Mouse (Mus musculus): ENCODE results near the gene Gpr88. TPM values are rescaled to one million over a fixed set of nuclear protein-coding genes. Genes with fewer than 3 reads are reported as not detected.

The Gpr88 gene
- total RNA-seq, 2 experiments from 2014 or later = 1.9 to 2.0 TPM

DNA sequence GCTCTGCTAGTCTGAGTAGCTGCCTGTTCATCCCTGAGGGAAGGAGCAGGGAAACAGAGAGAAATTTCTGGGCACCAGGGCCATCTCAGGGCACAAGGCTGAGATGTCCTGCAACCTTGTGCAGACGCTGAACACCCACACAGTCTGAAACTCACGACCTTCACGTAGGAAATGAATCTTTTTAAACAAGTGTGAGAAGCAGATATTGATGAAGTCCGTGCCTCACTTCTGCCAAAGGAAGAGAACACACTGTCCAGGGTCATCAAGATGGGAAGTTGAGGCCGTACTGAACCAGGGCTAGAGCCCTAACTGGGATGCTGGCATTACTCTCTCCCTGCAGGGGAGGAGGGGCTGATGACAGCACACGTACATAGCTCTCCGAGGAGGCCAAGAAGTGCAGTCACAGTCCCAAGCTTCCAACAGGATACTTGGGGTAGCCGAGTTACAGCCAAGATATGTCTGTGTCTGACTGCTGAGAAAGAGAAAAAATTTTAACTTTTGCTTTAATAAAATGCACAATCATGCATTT is 46.9 kb downstream of the Gpr88 start:
- no peak for TF ChIP-seq CTCF (conservative IDR thresholded peaks at IDR 0.05)
- H3K4me3 ChIP-seq = no peak overlapping the region
- no peak for DNase-seq (ENCODE audit: low spot score in 2 of 2)
- no peak overlapping the region for H3K27ac ChIP-seq

DNA sequence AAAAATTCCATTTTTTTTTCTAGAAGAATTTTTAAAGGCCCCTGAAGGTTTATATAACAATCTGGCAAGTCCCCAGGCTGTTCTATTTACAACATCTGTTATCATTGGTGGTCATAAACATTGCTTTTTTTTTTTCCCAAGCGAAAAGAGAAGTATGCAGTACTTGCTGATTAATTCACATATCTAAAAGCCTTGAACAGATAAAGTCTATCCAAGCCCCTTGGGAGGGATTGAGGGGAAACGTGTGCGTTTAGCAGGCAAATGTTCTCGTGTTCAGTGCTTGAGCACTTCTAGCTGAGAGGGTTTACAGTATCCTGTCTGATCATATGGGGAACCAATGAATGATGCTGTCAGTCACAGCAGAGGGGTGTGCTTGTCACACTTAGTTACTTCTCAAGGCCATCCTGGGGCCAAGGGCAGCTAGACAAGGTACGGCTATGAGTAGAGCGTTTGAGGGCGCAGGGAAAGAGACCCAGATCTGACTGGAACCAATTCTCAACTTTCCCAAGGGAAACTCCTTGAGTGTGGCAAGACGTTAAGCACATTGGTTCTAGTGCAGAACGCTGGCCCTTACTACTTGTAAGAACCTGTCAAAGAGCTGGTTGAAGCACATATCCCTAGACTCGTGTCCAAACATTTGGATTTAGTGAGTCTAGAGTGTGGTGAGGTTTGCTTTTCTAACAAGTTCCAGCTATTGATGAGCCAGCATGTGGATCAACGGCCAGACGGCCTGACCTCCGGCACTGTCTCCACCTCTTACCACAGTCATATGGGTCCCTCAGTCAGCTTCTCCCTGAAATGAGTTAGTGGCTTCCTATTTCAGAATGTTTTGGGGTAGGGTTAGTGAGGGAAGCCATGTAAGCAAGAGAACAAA is 47.7 kb downstream of the Gpr88 start:
- no peak for DNase-seq (ENCODE audit: low spot score in 2 of 2)
- no peak for TF ChIP-seq CTCF (conservative IDR thresholded peaks at IDR 0.05)

DNA sequence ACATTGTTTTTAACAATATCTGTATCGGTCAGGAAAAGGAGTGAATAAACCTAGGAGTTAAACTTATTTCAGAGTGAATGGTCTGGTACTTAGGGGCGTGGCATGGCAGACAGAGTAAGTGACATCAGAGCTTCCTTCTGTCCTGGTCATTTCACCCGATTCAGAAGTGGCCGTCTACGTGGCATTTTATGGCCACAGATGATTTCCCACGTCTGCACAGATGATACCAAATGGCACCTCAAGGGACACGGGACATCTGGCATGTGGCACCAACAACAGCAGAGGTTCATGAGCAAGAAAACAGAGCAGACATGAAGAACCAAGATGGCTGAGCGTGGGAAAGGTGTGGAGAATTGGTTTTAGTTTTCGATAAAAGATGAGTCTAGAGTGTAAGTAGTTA is 48.7 kb downstream of the Gpr88 start:
- DNase-seq (ENCODE audit: low spot score in 2 of 2) = no peak
- H3K4me3 ChIP-seq = no peak overlapping the region
- H3K27ac ChIP-seq = no peak overlapping the region
- TF ChIP-seq CTCF (conservative IDR thresholded peaks at IDR 0.05) = no peak

More for the DNA sequence above, 47.7 kb downstream of the Gpr88 start:
- no peak overlapping the region for H3K4me3 ChIP-seq
- no peak overlapping the region for H3K27ac ChIP-seq

DNA sequence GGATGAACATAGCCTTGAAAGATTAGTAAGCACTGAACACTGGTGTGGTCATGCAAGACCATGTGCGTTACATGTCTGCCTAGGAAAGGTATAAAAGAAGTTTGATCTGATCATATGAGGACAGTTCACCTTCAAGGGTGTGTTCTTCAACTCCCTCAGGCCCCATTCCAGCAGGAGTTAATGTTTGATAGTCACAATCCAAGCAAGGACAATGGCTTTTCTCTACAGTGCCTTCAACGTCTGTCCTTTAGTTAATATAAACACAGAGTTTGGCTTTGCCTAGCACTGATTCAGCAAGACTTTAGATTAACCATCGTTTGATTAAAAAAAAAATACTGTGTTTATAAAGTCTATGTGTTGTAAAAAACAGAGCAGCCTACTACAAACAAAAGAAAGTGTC is 49.4 kb downstream of the Gpr88 start:
- H3K27ac ChIP-seq = no peak overlapping the region
- no peak for DNase-seq (ENCODE audit: low spot score in 2 of 2)
- H3K4me3 ChIP-seq = no peak overlapping the region
- TF ChIP-seq CTCF (conservative IDR thresholded peaks at IDR 0.05) = no peak

DNA sequence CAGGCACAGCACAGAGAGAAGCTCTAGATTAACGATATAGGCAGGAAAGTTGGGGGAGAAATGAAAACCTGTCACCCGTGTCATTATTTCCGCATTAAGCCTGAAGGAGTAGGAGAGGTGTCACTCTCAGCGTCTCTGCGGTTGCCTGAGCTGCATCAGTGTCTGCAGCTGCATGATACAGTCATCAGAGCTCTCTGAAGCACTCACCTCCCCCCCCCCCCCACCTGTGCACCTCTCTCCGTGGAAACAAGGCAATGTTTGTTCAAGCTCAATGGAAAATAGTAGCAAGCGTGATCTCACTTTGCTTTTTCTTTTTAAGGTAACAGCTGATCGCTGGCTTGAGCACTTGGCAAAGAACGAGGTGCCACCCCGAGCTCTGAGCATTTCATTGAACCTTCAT is 53.2 kb downstream of the Gpr88 start:
- no peak for DNase-seq (ENCODE audit: low spot score in 2 of 2)
- no peak overlapping the region for H3K27ac ChIP-seq
- TF ChIP-seq CTCF (conservative IDR thresholded peaks at IDR 0.05) = no peak
- no peak overlapping the region for H3K4me3 ChIP-seq

Other genes starting within 250 kb of the Gpr88 start
- gene Slc30a7, start 246.1 kb downstream of the Gpr88 start, total RNA-seq (2021) = 10 to 100 TPM; 24.9 to 29.3 TPM
- 10 to 100 TPM; 69.0 to 69.5 TPM for gene Extl2, start 246.0 kb downstream of the Gpr88 start, total RNA-seq (2021)
- gene Vcam1, start 123.8 kb downstream of the Gpr88 start, total RNA-seq (2021) = 10 to 100 TPM; 18.5 to 23.1 TPM
- 1 to 10 TPM; 4.9 to 6.2 TPM for gene Cdc14a, start 170.5 kb upstream of the Gpr88 start, total RNA-seq (2021)